Mouse (Mus musculus): ENCODE results near the gene Pcdh7. TPM values are rescaled to one million over a fixed set of nuclear protein-coding genes. Genes with fewer than 3 reads are reported as not detected.

The Pcdh7 gene
- total RNA-seq, 2 experiments from 2014 or later, result 129 to 140 TPM

DNA sequence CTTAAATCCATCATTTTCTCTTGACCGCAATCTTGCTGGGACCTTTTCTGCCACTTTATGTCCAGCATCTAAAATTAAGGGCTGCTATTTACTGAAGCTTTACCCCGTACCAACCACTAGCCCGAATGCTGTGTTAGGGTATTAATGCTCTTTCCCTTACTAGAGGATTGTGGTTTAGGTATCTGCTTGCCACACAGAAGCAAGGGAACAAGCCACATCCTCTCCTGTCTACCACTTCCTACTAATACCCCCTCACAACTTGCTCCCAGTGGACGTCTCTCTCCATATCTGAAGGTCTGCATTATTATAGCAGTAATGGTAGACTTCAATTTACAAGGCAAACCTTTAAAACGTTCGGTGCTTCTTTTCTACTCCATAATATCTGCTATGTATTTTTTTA is 18.0 kb downstream of the Pcdh7 start:
- DNase-seq (ENCODE audit: extremely low spot score in 1 of 2, low spot score in 2 of 2), result no peak
- intact Hi-C loops (cut with DNase I), result no loop called here

- no peak for DNase-seq (ENCODE audit: extremely low spot score in 1 of 2, low spot score in 2 of 2)
- intact Hi-C loops (cut with DNase I), result no loop called here
Measured at GRCm38 (mm10) chr5:57742924-57743323, 25.2 kb downstream of the Pcdh7 start.

DNA sequence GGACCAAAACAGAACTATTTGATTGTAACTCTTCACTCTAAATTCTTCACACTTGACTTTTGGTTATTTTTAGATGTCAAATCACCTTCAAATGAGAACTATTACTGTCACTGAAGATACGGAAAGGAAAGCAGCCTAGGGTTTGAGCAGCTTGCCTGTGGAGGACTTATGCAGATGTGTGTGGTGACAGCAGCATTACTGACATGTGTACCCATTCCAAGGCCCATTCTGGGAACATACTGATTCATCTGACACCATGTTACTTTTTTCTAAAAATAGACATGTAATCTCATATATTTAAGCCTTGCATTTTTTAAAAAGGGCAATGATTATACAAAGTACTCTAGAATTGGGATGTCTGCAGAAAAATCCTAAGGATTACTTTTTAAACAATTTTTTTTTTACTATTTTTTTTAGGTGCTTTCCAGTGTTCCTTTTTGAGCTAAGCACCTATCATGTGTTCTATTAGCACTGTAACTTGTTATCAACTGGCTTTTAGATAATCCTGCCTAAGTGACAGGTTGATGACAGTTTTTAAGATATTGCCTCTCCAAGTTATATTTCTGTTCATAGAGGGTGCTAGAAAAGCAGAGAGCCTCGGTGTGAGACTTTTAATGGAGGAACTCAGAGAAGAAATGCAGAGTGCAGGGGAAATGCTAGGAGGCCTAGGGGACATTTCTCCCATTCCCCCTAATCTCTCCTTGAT is 26.3 kb downstream of the Pcdh7 start:
- no peak for DNase-seq (ENCODE audit: extremely low spot score in 1 of 2, low spot score in 2 of 2)
- intact Hi-C loops (cut with DNase I), result no loop called here

- DNase-seq (ENCODE audit: extremely low spot score in 1 of 2, low spot score in 2 of 2), result no peak
- intact Hi-C loops (cut with DNase I), result no loop called here
Measured at GRCm38 (mm10) chr5:57745879-57746278, 28.1 kb downstream of the Pcdh7 start.

GRCm38 (mm10) chr5:57750320-57750719 is 32.6 kb downstream of the Pcdh7 start:
- DNase-seq (ENCODE audit: extremely low spot score in 1 of 2, low spot score in 2 of 2), result no peak
- intact Hi-C loops (cut with DNase I), result no loop called here

DNA sequence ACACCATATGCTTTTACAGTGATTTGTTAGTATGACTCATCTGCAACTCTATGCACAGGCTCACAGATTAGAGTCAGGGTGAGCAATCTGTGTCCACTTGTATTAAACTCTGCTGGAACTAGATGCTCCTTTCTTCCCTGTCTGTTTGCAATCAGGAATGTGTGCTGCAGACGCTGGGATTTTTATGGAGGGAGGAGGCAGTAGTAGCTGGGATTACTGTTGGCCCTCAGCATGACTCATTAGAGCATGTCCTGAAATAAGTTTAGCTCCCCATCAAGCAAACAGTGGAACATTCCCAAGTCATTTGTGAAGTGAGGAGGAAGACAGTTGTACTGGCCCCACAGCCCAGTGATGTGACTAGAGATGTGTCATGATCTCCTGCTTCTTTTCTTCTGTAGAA is 38.0 kb downstream of the Pcdh7 start:
- intact Hi-C loops (cut with DNase I), result no loop called here
- DNase-seq (ENCODE audit: extremely low spot score in 1 of 2, low spot score in 2 of 2), result no peak

DNA sequence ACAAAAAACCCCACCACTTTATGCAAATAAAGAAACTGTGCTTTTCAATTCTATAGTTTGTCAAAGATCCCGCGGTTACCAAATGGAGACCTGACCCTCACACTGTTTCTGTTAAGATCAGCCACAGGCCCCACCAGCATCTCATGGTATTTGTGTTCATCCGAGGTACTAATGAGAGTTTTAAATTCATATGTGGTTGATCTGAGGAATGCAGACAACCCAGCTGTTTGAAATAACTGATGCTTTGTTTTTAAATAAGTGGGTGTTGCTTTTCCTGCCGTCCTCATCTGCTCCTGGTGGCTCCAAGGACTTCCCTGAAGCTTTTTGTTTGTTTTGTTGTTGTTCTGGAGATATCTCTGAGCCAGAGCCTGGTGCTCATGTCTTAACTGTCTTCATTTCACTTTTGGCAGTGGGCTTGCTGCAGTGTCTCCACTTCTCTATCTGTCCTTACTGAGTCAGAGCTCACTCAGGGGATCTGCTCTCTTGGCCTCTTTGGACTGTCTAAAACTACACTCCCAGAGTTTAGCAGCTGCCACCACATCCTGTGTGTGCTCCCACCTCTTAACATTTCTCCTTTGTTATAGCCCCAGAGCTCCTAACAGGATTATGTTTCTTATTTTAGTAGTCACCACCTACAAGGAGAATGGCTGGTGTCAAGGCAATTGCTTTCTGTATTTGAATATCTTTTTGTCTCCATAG is 39.1 kb downstream of the Pcdh7 start:
- intact Hi-C loops (cut with DNase I), result no loop called here
- no peak for DNase-seq (ENCODE audit: extremely low spot score in 1 of 2, low spot score in 2 of 2)

- DNase-seq (ENCODE audit: extremely low spot score in 1 of 2, low spot score in 2 of 2), result no peak
- intact Hi-C loops (cut with DNase I), result no loop called here
Measured at GRCm38 (mm10) chr5:57757436-57757898, 39.7 kb downstream of the Pcdh7 start.

GRCm38 (mm10) chr5:57758968-57759367 is 41.2 kb downstream of the Pcdh7 start:
- intact Hi-C loops (cut with DNase I), result no loop called here

GRCm38 (mm10) chr5:57760069-57761063 is 42.6 kb downstream of the Pcdh7 start:
- DNase-seq (ENCODE audit: extremely low spot score in 1 of 2, low spot score in 2 of 2), result no peak
- intact Hi-C loops (cut with DNase I), result no loop called here

More at GRCm38 (mm10) chr5:57758968-57759367, 41.2 kb downstream of the Pcdh7 start:
- DNase-seq (ENCODE audit: extremely low spot score in 1 of 2, low spot score in 2 of 2), result no peak

GRCm38 (mm10) chr5:57765356-57765755 is 47.6 kb downstream of the Pcdh7 start:
- no peak for DNase-seq (ENCODE audit: extremely low spot score in 1 of 2, low spot score in 2 of 2)
- intact Hi-C loops (cut with DNase I), result no loop called here

GRCm38 (mm10) chr5:57767346-57767745 is 49.6 kb downstream of the Pcdh7 start:
- intact Hi-C loops (cut with DNase I), result no loop called here
- DNase-seq (ENCODE audit: extremely low spot score in 1 of 2, low spot score in 2 of 2), result no peak

DNA sequence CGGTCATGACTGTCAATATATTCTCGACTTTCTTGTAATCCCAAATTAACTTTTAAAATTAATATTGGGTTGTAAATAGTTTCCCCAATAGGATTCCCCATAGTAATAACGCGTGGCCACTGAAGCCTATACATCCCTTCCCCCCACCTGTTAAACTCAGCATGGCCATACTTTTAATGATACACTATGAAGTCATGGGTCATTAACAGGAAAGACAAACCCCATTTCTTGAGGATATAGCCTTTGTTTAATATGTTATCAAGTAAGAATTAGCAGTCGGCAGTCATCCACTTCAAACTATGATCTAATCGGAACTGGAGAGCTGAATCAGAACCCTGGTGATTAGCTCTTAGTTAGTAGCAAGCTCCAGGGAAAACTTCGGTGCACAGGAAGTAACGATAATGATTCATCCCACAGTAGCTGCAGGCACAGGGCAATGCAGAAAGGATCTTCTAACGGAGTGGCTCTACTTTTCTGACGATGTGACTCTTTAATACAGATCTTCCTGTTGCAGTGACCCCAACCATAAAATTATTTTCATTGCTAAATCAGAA is 50.8 kb downstream of the Pcdh7 start:
- intact Hi-C loops (cut with DNase I), result no loop called here
- no peak for DNase-seq (ENCODE audit: extremely low spot score in 1 of 2, low spot score in 2 of 2)

GRCm38 (mm10) chr5:57769644-57770043 is 51.9 kb downstream of the Pcdh7 start:
- intact Hi-C loops (cut with DNase I), result no loop called here
- DNase-seq (ENCODE audit: extremely low spot score in 1 of 2, low spot score in 2 of 2), result no peak

DNA sequence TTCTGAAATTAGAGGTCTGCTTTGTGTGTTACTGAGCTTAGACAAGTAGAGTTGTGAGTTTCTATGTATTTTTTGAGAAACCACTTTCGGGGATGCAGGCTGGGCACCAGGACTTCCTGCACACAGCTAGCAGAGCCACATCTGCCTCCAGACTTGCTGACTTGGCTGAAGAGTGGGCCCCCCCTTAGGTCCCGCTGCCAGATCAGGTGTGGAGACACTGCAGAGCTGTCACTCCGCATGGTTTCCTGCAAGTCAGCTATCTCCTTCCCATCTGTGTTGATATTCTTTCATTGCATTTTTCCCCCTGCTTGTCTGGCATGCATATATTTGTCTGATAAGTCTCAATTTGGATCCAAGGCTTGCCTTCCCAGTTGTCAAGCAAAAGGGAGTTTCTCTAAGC is 52.6 kb downstream of the Pcdh7 start:
- intact Hi-C loops (cut with DNase I), result no loop called here
- no peak for DNase-seq (ENCODE audit: extremely low spot score in 1 of 2, low spot score in 2 of 2)

GRCm38 (mm10) chr5:57771122-57771521 is 53.4 kb downstream of the Pcdh7 start:
- DNase-seq (ENCODE audit: extremely low spot score in 1 of 2, low spot score in 2 of 2), result no peak

DNA sequence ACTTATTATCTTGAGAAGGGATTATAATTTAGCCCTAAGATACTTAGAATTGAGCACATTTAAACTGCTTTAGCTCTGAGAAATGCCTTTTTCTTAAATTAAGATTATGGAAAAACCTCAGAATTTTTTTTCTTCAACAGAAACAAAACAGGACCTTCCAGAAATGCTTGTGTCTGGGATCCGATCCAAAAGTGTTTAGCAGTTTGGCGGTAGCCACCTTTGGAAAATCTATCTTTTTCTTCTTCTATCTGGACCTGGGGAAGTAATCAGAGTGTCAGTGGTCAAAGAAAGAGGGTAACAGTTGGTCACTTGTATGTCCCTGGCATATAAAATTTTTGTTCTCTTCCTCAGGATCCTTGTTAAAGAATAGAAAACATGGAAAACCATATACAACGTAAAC is 54.9 kb downstream of the Pcdh7 start:
- intact Hi-C loops (cut with DNase I), result no loop called here
- no peak for DNase-seq (ENCODE audit: extremely low spot score in 1 of 2, low spot score in 2 of 2)

More at GRCm38 (mm10) chr5:57771122-57771521, 53.4 kb downstream of the Pcdh7 start:
- intact Hi-C loops (cut with DNase I), result no loop called here

- no peak for DNase-seq (ENCODE audit: extremely low spot score in 1 of 2, low spot score in 2 of 2)
- intact Hi-C loops (cut with DNase I), result no loop called here
Measured at GRCm38 (mm10) chr5:57774496-57774895, 56.7 kb downstream of the Pcdh7 start.

DNA sequence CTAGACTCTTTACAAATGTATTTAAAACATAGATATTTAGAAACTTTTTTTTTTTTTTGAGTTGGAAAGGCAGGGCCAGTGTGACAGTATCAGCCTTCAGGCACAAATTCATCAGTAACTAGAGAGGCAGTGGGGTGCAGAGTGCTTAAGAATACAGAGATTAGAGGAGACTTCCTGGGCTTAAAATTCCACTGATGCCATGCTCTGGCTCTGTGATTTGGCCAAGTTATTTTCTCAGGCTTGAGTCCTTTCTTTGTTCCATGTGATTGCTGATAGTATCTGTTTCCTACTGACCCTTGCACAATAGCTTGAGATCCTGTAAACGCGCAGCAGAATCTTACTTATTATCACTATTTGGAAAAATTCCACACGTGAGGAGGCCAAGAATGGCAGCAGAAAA is 60.3 kb downstream of the Pcdh7 start:
- intact Hi-C loops (cut with DNase I), result no loop called here
- no peak for DNase-seq (ENCODE audit: extremely low spot score in 1 of 2, low spot score in 2 of 2)

Data from left cerebral cortex, postnatal 10 days (tissue).